ENCODE assay signal across 8 mouse cellular contexts in genomic region chr10:11449556-11450305, GRCm38 (mm10).
DNase-seq lines count a peak whose midpoint lies in the region; ATAC-seq and TF ChIP-seq lines count a peak whose summit lies in the region.

No protein-coding gene starts in this region.

- no peak overlapping the region for H3K9ac ChIP-seq in ES-Bruce4 (ENCODE audit: low read depth, poor library complexity, severe bottlenecking)
- no peak overlapping the region for H3K9ac ChIP-seq in heart, postnatal 0 days (replicated peaks; ENCODE audit: low read depth, low read length)
- H3K9ac ChIP-seq in liver, embryonic 14.5 days (replicated peaks): no peak overlapping the region

- peak; percentile 57 for ATAC-seq in heart, postnatal 0 days (ENCODE audit: insufficient read depth, low read depth)
- ATAC-seq in liver, embryonic 14.5 days (ENCODE audit: insufficient read depth): no peak

- TF ChIP-seq POLR2A in ES-Bruce4 (IDR thresholded peaks at IDR 0.05; ENCODE audit: insufficient read depth, low read length): no peak
- TF ChIP-seq POLR2A in olfactory bulb, adult 2 months (IDR thresholded peaks at IDR 0.05; ENCODE audit: insufficient read depth, low read depth, low read length): no peak

- peak overlapping the region; percentile 44; the same call in 1 of the 2 replicates for H3K4me2 ChIP-seq in heart, postnatal 0 days (ENCODE audit: low read depth, low read length)
- no peak overlapping the region for H3K4me2 ChIP-seq in liver, embryonic 14.5 days (ENCODE audit: low read depth)

- peak; percentile 69 for TF ChIP-seq CTCF in ES-Bruce4 (IDR thresholded peaks at IDR 0.05; ENCODE audit: low read depth, low read length)
- TF ChIP-seq CTCF in heart, postnatal 0 days (IDR thresholded peaks at IDR 0.05; ENCODE audit: low read depth): peak; percentile 91
- peak; percentile 83 for TF ChIP-seq CTCF in liver, embryonic 14.5 days (IDR thresholded peaks at IDR 0.05; ENCODE audit: low read depth)
- peak; percentile 22; the same call in 1 of the 2 replicates for TF ChIP-seq CTCF in olfactory bulb, adult 2 months (IDR thresholded peaks at IDR 0.05; ENCODE audit: insufficient read depth, low read depth, low read length)

- H3K4me1 ChIP-seq in ES-Bruce4 (ENCODE audit: control insufficient read depth, insufficient read depth, low read length): no peaks in the 10 kb centered on the region
- peaks cover 8% of the 10 kb centered on the region for H3K4me1 ChIP-seq in forebrain, embryonic 10.5 days
- no peaks in the 10 kb centered on the region for H3K4me1 ChIP-seq in heart, postnatal 0 days (ENCODE audit: control insufficient read depth, insufficient read depth)
- H3K4me1 ChIP-seq in liver, embryonic 14.5 days (replicated peaks; ENCODE audit: control insufficient read depth in 2 of 2, insufficient read depth in 2 of 2, low read length in 1 of 2): no peaks in the 10 kb centered on the region
- peaks cover 6% of the 10 kb centered on the region; the same call in 1 of the 2 replicates for H3K4me1 ChIP-seq in olfactory bulb, adult 2 months (ENCODE audit: control insufficient read depth, insufficient read depth, low read length)

- TF ChIP-seq EP300 in ES-Bruce4 (IDR thresholded peaks at IDR 0.05; ENCODE audit: insufficient read depth, low read depth, low read length): no peak
- TF ChIP-seq EP300 in heart, postnatal 0 days (IDR thresholded peaks at IDR 0.05; ENCODE audit: low read depth): no peak
- TF ChIP-seq EP300 in liver, embryonic 14.5 days (IDR thresholded peaks at IDR 0.05; ENCODE audit: low read depth): no peak

- no peaks in the 10 kb centered on the region for H3K27me3 ChIP-seq in ES-Bruce4 (ENCODE audit: control insufficient read depth, insufficient read depth, low read length, poor library complexity, severe bottlenecking)
- H3K27me3 ChIP-seq in forebrain, embryonic 10.5 days (ENCODE audit: poor library complexity, severe bottlenecking): no peaks in the 10 kb centered on the region
- H3K27me3 ChIP-seq in heart, postnatal 0 days (ENCODE audit: control insufficient read depth, insufficient read depth, low read length): no peaks in the 10 kb centered on the region
- no peaks in the 10 kb centered on the region for H3K27me3 ChIP-seq in liver, embryonic 14.5 days (ENCODE audit: control insufficient read depth, insufficient read depth, low read length)

- H3K9me3 ChIP-seq in ES-Bruce4 (replicated peaks; ENCODE audit: control insufficient read depth, insufficient read depth, low read length, poor library complexity, severe bottlenecking): no peaks in the 10 kb centered on the region
- no peaks in the 10 kb centered on the region for H3K9me3 ChIP-seq in forebrain, embryonic 10.5 days
- no peaks in the 10 kb centered on the region for H3K9me3 ChIP-seq in heart, postnatal 0 days (replicated peaks; ENCODE audit: control insufficient read depth, low read length)
- no peaks in the 10 kb centered on the region for H3K9me3 ChIP-seq in liver, embryonic 14.5 days (ENCODE audit: control insufficient read depth, low read length)

- H3K27ac ChIP-seq in ES-Bruce4 (ENCODE audit: insufficient read depth, low read length): no peak overlapping the region
- no peak overlapping the region for H3K27ac ChIP-seq in forebrain, embryonic 10.5 days
- H3K27ac ChIP-seq in heart, postnatal 0 days (ENCODE audit: low read depth): no peak overlapping the region
- H3K27ac ChIP-seq in liver, embryonic 14.5 days: no peak overlapping the region
- no peak overlapping the region for H3K27ac ChIP-seq in olfactory bulb, adult 2 months (ENCODE audit: insufficient read depth, low read depth, low read length)

- WGBS in forebrain, embryonic 10.5 days: 36% methylated on average over 23 of the region's 23 CpGs
- WGBS in heart, postnatal 0 days: 29% methylated on average over 23 of the region's 23 CpGs
- WGBS in liver, embryonic 14.5 days (ENCODE audit: insufficient replicate concordance): 26% methylated on average over 23 of the region's 23 CpGs
- 32% methylated on average over 23 of the region's 23 CpGs for WGBS in olfactory bulb, adult 2 months

- DNase-seq in c-Kit-negative CD71-positive TER-119-positive erythroid progenitor cells, embryonic 14.5 days (ENCODE audit: low read depth, low spot score): peak; percentile 20
- DNase-seq in forebrain, embryonic 10.5 days (ENCODE audit: extremely low spot score, low spot score): peak; percentile 79
- peak; percentile 64 for DNase-seq in heart, postnatal 0 days (ENCODE audit: low spot score)
- peak; percentile 92 for DNase-seq in kidney, postnatal 4 days
- peak; percentile 20 to 33 (median 23) for DNase-seq in liver, embryonic 14.5 days (ENCODE audit: low read depth in 3 of 3, low spot score in 3 of 3)
- peak; percentile 82 for DNase-seq in thymus, postnatal 0 days (ENCODE audit: low spot score)

- no peaks in the 10 kb centered on the region for H3K36me3 ChIP-seq in ES-Bruce4 (ENCODE audit: control insufficient read depth, insufficient read depth, low read length, poor library complexity, severe bottlenecking)
- no peaks in the 10 kb centered on the region for H3K36me3 ChIP-seq in forebrain, embryonic 10.5 days (replicated peaks)
- no peaks in the 10 kb centered on the region for H3K36me3 ChIP-seq in heart, postnatal 0 days (replicated peaks; ENCODE audit: control insufficient read depth, insufficient read depth, low read length)
- no peaks in the 10 kb centered on the region for H3K36me3 ChIP-seq in liver, embryonic 14.5 days (replicated peaks; ENCODE audit: control insufficient read depth, insufficient read depth, low read depth)

- no peak overlapping the region for H3K4me3 ChIP-seq in ES-Bruce4 (ENCODE audit: low read depth, low read length)
- H3K4me3 ChIP-seq in forebrain, embryonic 10.5 days: no peak overlapping the region
- H3K4me3 ChIP-seq in heart, postnatal 0 days (ENCODE audit: low read depth, low read length): no peak overlapping the region
- no peak overlapping the region for H3K4me3 ChIP-seq in liver, embryonic 14.5 days (ENCODE audit: insufficient read depth in 1 of 2, low read depth in 2 of 2, low read length in 2 of 2)
- no peak overlapping the region for H3K4me3 ChIP-seq in olfactory bulb, adult 2 months (ENCODE audit: insufficient read depth, low read depth, low read length)

Comparison
In these comparisons a context has a peak if more than half of its experiments do, and no peak if none do; other contexts are left out.
1. CTCF ChIP-seq: peak in every context shown above with its lines; median percentile 91 in heart, postnatal 0 days; 83 in liver, embryonic 14.5 days; 69 in ES-Bruce4; 22 in olfactory bulb, adult 2 months.
2. DNase-seq: peak in every context shown above with its lines; median percentile 92 in kidney, postnatal 4 days; 82 in thymus, postnatal 0 days; 79 in forebrain, embryonic 10.5 days; 64 in heart, postnatal 0 days; 23 in liver, embryonic 14.5 days; 20 in c-Kit-negative CD71-positive TER-119-positive erythroid progenitor cells, embryonic 14.5 days.